Mouse (Mus musculus): ENCODE data around the gene Ptp4a2.
"Not testable (repeated sequence)": the region's sequence is repeated elsewhere in the genome, so short reads cannot be mapped to it uniquely, and the experiment has no call there.

Gene Ptp4a2

GRCm38 (mm10) chr4:129810798-129811604, at the start of gene Ptp4a2:
TSS of gene Ptp4a2 (plus strand) at chr4:129811219.
- DNase-seq (ENCODE audit: low spot score in 2 of 2) = peak in 1 of 2 experiments; percentile 37

GRCm38 (mm10) chr4:129761606-129762005, 49.4 kb upstream of the Ptp4a2 start:
- no peak for DNase-seq (ENCODE audit: low spot score in 2 of 2)

GRCm38 (mm10) chr4:129762496-129762895, 48.5 kb upstream of the Ptp4a2 start:
- DNase-seq (ENCODE audit: low spot score in 2 of 2) = not testable (repeated sequence)

DNA sequence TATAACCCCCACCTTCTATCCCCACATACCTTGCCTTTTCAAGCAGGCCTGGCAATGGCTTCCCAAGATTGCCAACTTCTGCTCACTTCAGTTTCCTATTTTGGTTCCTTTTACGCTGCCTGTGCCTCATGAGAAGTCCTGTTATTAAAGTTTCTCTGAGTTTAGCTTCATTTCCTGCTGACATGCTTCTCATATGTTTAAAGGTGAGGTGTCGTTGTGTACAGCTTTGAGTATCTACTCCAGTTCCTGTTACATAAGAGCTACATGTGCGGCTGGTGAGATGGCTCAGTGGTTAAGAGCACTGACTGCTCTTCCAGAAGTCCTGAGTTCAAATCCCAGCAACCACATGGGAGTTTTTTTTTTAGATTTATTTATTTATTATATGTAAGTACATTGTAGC, 45.7 kb upstream of the Ptp4a2 start:
- no peak for DNase-seq (ENCODE audit: low spot score in 2 of 2)

- no peak for DNase-seq (ENCODE audit: low spot score in 2 of 2)
These were observed 43.2 kb upstream of the Ptp4a2 start for GRCm38 (mm10) chr4:129767782-129768181.

- DNase-seq (ENCODE audit: low spot score in 2 of 2) = not testable (repeated sequence)
These were observed 42.3 kb upstream of the Ptp4a2 start for GRCm38 (mm10) chr4:129768742-129769141.

GRCm38 (mm10) chr4:129770600-129770999, 40.4 kb upstream of the Ptp4a2 start:
- no peak for DNase-seq (ENCODE audit: low spot score in 2 of 2)

DNA sequence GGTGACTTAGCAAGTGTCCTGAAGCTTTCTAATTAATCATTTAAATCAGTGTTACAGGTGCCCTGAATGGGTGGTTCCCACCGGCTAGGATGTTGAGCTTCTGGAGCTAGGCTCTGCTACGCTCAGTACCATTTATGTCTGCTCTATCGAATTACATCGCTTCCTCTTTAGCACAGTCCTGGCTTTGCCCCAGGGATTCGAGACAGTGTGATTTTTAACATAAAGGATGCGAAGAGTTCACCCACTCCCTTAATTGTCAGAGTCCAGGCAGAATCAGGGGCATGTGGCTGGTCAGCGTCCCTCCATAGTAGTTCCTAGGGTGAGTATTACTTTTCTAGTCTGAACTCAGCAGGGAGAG, 39.7 kb upstream of the Ptp4a2 start:
- no peak for DNase-seq (ENCODE audit: low spot score in 2 of 2)

- DNase-seq (ENCODE audit: low spot score in 2 of 2) = no peak
These were observed 39.1 kb upstream of the Ptp4a2 start for GRCm38 (mm10) chr4:129771672-129772521.

GRCm38 (mm10) chr4:129781881-129782675, 28.9 kb upstream of the Ptp4a2 start:
- DNase-seq (ENCODE audit: low spot score in 2 of 2) = peak; percentile 69 to 76

GRCm38 (mm10) chr4:129782857-129783331, 28.1 kb upstream of the Ptp4a2 start:
- DNase-seq (ENCODE audit: low spot score in 2 of 2) = no peak

- no peak for DNase-seq (ENCODE audit: low spot score in 2 of 2)
These were observed 27.5 kb upstream of the Ptp4a2 start for GRCm38 (mm10) chr4:129783506-129783905.

- peak; percentile 78 to 83 for DNase-seq (ENCODE audit: low spot score in 2 of 2)
These were observed 25.8 kb upstream of the Ptp4a2 start for GRCm38 (mm10) chr4:129785178-129785577.

DNA sequence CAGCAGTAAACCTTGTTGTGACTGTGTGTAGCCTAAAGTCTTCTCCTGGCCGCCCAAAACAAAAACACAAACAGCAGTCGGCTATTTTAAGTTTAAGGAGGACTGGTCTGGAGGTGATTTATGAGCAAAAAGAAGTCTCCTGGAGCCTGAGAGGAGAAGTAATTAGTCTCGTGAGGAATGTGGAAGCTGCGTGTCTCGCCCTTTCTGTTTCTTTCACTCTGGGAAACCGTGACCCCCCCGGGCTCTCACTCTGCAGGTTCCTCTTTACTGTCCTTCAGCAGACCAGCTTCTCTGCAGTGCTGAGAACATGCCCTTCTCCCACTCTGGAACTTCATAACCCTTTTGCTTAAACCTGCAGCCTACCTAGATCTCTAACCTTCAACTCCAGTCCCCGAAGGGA, 22.3 kb upstream of the Ptp4a2 start:
- DNase-seq (ENCODE audit: low spot score in 2 of 2) = no peak

- no peak for DNase-seq (ENCODE audit: low spot score in 2 of 2)
These were observed 21.4 kb upstream of the Ptp4a2 start for GRCm38 (mm10) chr4:129789635-129790034.

GRCm38 (mm10) chr4:129790475-129790874, 20.5 kb upstream of the Ptp4a2 start:
- DNase-seq (ENCODE audit: low spot score in 2 of 2) = no peak

- peak; percentile 60 to 65 for DNase-seq (ENCODE audit: low spot score in 2 of 2)
These were observed 19.6 kb upstream of the Ptp4a2 start for GRCm38 (mm10) chr4:129791399-129791798.

DNA sequence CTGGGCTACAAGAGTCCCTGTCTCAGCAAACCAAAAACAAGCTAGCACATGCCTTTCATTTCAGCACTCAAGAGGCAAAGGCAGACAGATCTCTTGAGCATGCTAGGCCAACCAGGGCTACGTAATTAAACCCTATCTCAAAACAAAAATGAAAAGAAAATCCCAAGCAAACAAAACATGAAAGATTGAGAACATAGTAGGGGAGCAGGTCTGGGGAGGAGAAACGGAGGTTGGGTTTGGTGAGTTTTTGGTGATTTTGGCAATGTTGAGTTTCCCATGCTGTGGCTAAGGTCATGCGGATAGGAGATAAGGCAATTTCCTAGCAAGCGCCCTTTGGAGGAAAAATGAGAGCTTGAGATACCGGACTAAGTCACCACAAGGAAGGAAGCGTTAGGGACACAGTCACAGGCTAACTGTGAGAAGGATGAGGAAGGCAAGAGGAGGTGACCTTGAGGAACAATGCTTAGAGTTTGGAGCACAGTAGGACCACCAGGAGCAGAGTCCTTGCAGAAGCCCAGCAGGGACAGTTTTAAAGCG, 18.3 kb upstream of the Ptp4a2 start:
- no peak for DNase-seq (ENCODE audit: low spot score in 2 of 2)

DNA sequence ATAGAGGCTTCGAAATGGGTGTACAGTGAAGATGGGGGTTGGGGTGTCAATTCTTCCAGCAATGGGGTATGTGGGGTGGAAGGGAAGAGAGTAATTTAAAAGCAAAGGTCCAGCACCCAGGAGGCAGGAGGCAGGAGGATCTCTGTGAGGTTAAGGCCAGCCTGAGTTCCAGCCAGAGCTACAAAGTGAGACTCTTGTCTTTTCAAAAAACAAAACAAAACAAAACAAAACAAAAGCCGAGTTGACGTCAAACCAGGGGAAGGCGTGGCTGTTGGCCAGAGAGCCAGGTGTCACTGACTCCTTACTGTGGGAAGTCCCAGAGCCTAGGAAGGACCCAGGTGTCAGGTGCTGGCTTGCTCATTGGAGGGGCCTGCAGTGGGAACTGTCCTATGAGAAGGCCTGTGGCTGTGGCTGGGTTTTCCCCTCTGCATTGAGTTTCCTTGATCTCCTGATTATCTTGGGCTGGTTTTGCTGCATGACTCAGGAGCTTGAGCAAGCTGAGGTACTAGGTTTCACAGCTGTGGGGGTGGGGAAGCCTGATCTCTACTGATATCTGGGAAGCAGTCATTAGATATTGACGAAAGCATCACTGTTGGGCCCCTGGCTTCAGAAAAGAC, 17.2 kb upstream of the Ptp4a2 start:
- DNase-seq (ENCODE audit: low spot score in 2 of 2) = no peak

DNA sequence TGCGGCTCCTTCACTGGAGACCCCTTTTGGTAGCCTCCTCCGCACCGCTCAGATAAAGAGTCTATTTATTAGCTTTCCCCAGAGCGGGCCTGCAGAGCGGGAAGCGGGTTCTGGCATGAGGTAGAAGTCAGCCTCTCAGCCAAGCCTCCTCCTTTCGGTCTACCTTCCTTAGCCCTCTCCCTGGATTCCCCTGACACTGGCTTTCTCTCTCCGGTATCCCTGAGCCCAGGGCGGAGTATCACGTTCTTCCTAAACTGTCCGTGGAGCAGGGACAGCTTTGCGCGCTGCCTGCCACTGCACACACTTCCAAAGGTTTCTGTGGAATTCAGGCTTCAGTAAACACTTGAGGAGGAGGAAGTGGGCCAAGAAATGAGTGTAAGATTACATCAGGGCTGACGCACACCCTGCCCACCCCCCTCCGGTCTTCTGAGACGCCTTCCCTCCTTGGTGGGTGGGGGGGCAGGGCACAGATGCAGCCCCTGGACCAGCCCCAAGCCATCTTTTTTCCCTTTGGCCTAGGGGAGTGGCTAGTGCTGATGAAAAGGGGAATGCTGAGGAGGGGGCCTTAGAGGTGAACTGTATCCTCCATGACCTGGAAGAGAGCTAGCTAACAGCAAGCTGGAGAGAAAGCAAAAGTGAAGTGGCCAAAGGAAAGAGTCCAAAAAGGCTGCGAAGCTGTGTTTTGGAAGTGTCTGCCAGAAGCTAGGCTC, 15.7 kb upstream of the Ptp4a2 start:
- DNase-seq (ENCODE audit: low spot score in 2 of 2) = peak in 1 of 2 experiments; percentile 49
